Mouse (Mus musculus) cerebellum, adult 2 months (tissue): ENCODE measurements around the gene Eme1.

Experiments
- CTCF ChIP-seq: fragments of 200-500 bp; IDR thresholded peaks from 2 replicates; pipeline ENCODE4 v1.5.1; 2011; ENCODE audit warnings: low read depth, mild to moderate bottlenecking, control low read depth, low read length, moderate library complexity, borderline replicate concordance; ENCODE audit not compliant: insufficient read depth
- POLR2A ChIP-seq: fragments of 200-500 bp; IDR thresholded peaks from 2 replicates; pipeline ENCODE4 v1.6.1; 2011; ENCODE audit warnings: low read length, control low read depth, borderline replicate concordance; ENCODE audit not compliant: insufficient read depth

- TF ChIP-seq POLR2A, result no peak
- no peak for TF ChIP-seq CTCF
Measured at GRCm38 (mm10) chr11:94687178-94687577, 33.4 kb upstream of the Eme1 start.
